Comparison of ENCODE assay signal across 11 mouse cellular contexts in genomic region chr4:102432040-102432782, GRCm38 (mm10).
DNase-seq lines count a peak whose midpoint lies in the region; ATAC-seq and TF ChIP-seq lines count a peak whose summit lies in the region.
"Had no signal": no experiment of that assay in that cellular context is flagged by ENCODE, and none has a peak within 500 bp of the region (broad histone marks: within the 10 kb centered on the region; RNA-seq: fewer than 3 reads in every experiment).

No protein-coding gene starts in this region.

- ATAC-seq in heart, embryonic 16.5 days (replicated peaks; ENCODE audit: extremely low read depth, insufficient read depth, low FRiP score), result no peak
- no peak for ATAC-seq in midbrain, embryonic 14.5 days (ENCODE audit: low FRiP score, low TSS enrichment)
- no peak for ATAC-seq in stomach, postnatal 0 days (ENCODE audit: low FRiP score, low TSS enrichment)
- ATAC-seq: inflammation-experienced regulatory T-cells, adult 6 months had no signal

- no peaks in the 10 kb centered on the region for H3K27me3 ChIP-seq in heart, embryonic 16.5 days (ENCODE audit: control insufficient read depth, insufficient read depth, low read length)
- H3K27me3 ChIP-seq in midbrain, embryonic 14.5 days (ENCODE audit: control insufficient read depth, insufficient read depth, low read length), result no peaks in the 10 kb centered on the region
- H3K27me3 ChIP-seq in midbrain, embryonic 10.5 days (ENCODE audit: low read depth, poor library complexity, severe bottlenecking), result no peaks in the 10 kb centered on the region
- no peaks in the 10 kb centered on the region for H3K27me3 ChIP-seq in stomach, postnatal 0 days (ENCODE audit: control insufficient read depth, insufficient read depth, low read length)
- H3K27me3 ChIP-seq: liver, embryonic 15.5 days had no signal

- peak overlapping the region; percentile 56 for H3K27ac ChIP-seq in heart, embryonic 16.5 days (ENCODE audit: low read length)
- H3K27ac ChIP-seq in midbrain, embryonic 14.5 days (replicated peaks; ENCODE audit: low read depth, low read length), result peak overlapping the region; percentile 46; the same call in 1 of the 2 replicates
- no peak overlapping the region for H3K27ac ChIP-seq in midbrain, embryonic 10.5 days (replicated peaks)
- H3K27ac ChIP-seq in stomach, postnatal 0 days (replicated peaks), result no peak overlapping the region
- H3K27ac ChIP-seq: liver, embryonic 15.5 days had no signal

- no peak overlapping the region for H3K4me3 ChIP-seq in heart, embryonic 16.5 days (ENCODE audit: low read length)
- H3K4me3 ChIP-seq in midbrain, embryonic 14.5 days (replicated peaks; ENCODE audit: low read depth, low read length), result no peak overlapping the region
- H3K4me3 ChIP-seq in midbrain, embryonic 10.5 days, result no peak overlapping the region
- H3K4me3 ChIP-seq in stomach, postnatal 0 days (ENCODE audit: low read depth, low read length), result no peak overlapping the region
- H3K4me3 ChIP-seq: liver, embryonic 15.5 days had no signal

- no peaks in the 10 kb centered on the region for H3K36me3 ChIP-seq in heart, embryonic 16.5 days (ENCODE audit: control insufficient read depth, insufficient read depth)
- no peaks in the 10 kb centered on the region for H3K36me3 ChIP-seq in midbrain, embryonic 14.5 days (ENCODE audit: control insufficient read depth, insufficient read depth, low read length)
- H3K36me3 ChIP-seq in midbrain, embryonic 10.5 days, result no peaks in the 10 kb centered on the region
- H3K36me3 ChIP-seq in stomach, postnatal 0 days (ENCODE audit: control insufficient read depth, insufficient read depth, low read length), result no peaks in the 10 kb centered on the region
- H3K36me3 ChIP-seq: liver, embryonic 15.5 days had no signal

- no peak overlapping the region for H3K4me2 ChIP-seq in heart, embryonic 16.5 days (ENCODE audit: low read depth, low read length)
- H3K4me2 ChIP-seq in midbrain, embryonic 14.5 days (ENCODE audit: low read length), result no peak overlapping the region
- H3K4me2 ChIP-seq in stomach, postnatal 0 days (replicated peaks; ENCODE audit: low read depth), result no peak overlapping the region
- H3K4me2 ChIP-seq: liver, embryonic 15.5 days had no signal

- 0 out of 2 replicates have a peak overlapping the region, but pooled peaks have one; percentile 3 for H3K9ac ChIP-seq in heart, embryonic 16.5 days (ENCODE audit: low read length)
- H3K9ac ChIP-seq in midbrain, embryonic 14.5 days (replicated peaks; ENCODE audit: low read length), result no peak overlapping the region; the same call in 1 of the 2 replicates
- no peak overlapping the region for H3K9ac ChIP-seq in stomach, postnatal 0 days (ENCODE audit: low read length)
- H3K9ac ChIP-seq: liver, embryonic 15.5 days had no signal

- no peak for TF ChIP-seq CTCF in stomach, postnatal 0 days (IDR thresholded peaks at IDR 0.05; ENCODE audit: low read depth)

- no peaks in the 10 kb centered on the region for H3K9me3 ChIP-seq in heart, embryonic 16.5 days (replicated peaks; ENCODE audit: control insufficient read depth, low read length)
- H3K9me3 ChIP-seq in midbrain, embryonic 14.5 days (ENCODE audit: control insufficient read depth, low read length), result no peaks in the 10 kb centered on the region
- H3K9me3 ChIP-seq in midbrain, embryonic 10.5 days (replicated peaks), result no peaks in the 10 kb centered on the region
- no peaks in the 10 kb centered on the region for H3K9me3 ChIP-seq in stomach, postnatal 0 days (ENCODE audit: control insufficient read depth, low read length)
- H3K9me3 ChIP-seq: liver, embryonic 15.5 days had no signal

- DNase-seq in heart, adult 8-10 months (ENCODE audit: low spot score), result no peak
- peak; percentile 40 for DNase-seq in midbrain, embryonic 14.5 days
- no peak for DNase-seq in midbrain, embryonic 10.5 days (ENCODE audit: low spot score)
- DNase-seq in fibroblast of lung, adult 2 months (ENCODE audit: low read depth), result peak; percentile 10
- DNase-seq in ovary, postnatal 10 days (ENCODE audit: low spot score), result no peak
- DNase-seq in embryo, embryonic 11 days, result no peak
- no peak for DNase-seq in stomach, postnatal 0 days (ENCODE audit: low spot score)
- DNase-seq: thymus, adult 2 months had no signal

- TF ChIP-seq EP300 in stomach, postnatal 0 days (optimal IDR thresholded peaks at IDR 0.05), result no peak

- H3K4me1 ChIP-seq in heart, embryonic 16.5 days (ENCODE audit: control insufficient read depth, insufficient read depth, low read length), result peaks cover 8% of the 10 kb centered on the region
- H3K4me1 ChIP-seq in midbrain, embryonic 14.5 days (ENCODE audit: control insufficient read depth, insufficient read depth, low read length), result peaks cover 7% of the 10 kb centered on the region; the same call in 1 of the 2 replicates
- no peaks in the 10 kb centered on the region for H3K4me1 ChIP-seq in midbrain, embryonic 10.5 days
- no peaks in the 10 kb centered on the region for H3K4me1 ChIP-seq in stomach, postnatal 0 days (replicated peaks; ENCODE audit: control insufficient read depth, insufficient read depth)
- H3K4me1 ChIP-seq: liver, embryonic 15.5 days had no signal

- WGBS in heart, embryonic 16.5 days, result 32% methylated on average over 9 of the region's 9 CpGs
- 41% methylated on average over 9 of the region's 9 CpGs for WGBS in midbrain, embryonic 14.5 days
- 70% methylated on average over 9 of the region's 9 CpGs for WGBS in midbrain, embryonic 10.5 days
- WGBS in stomach, postnatal 0 days, result 23% methylated on average over 9 of the region's 9 CpGs

Comparison
In these comparisons a context has a peak if more than half of its experiments do, and no peak if none do; other contexts are left out.
1. H3K27ac ChIP-seq: peak in heart, embryonic 16.5 days (single experiment) and midbrain, embryonic 14.5 days (single experiment); none in midbrain, embryonic 10.5 days (single experiment) and stomach, postnatal 0 days (single experiment).
2. DNase-seq: peak in midbrain, embryonic 14.5 days (single experiment) and fibroblast of lung, adult 2 months (single experiment); none in heart, adult 8-10 months (single experiment), midbrain, embryonic 10.5 days (single experiment), ovary, postnatal 10 days (single experiment), embryo, embryonic 11 days (single experiment) and stomach, postnatal 0 days (single experiment).